Mouse (Mus musculus): ENCODE data around the gene Elmo2.

Elmo2 gene

DNA sequence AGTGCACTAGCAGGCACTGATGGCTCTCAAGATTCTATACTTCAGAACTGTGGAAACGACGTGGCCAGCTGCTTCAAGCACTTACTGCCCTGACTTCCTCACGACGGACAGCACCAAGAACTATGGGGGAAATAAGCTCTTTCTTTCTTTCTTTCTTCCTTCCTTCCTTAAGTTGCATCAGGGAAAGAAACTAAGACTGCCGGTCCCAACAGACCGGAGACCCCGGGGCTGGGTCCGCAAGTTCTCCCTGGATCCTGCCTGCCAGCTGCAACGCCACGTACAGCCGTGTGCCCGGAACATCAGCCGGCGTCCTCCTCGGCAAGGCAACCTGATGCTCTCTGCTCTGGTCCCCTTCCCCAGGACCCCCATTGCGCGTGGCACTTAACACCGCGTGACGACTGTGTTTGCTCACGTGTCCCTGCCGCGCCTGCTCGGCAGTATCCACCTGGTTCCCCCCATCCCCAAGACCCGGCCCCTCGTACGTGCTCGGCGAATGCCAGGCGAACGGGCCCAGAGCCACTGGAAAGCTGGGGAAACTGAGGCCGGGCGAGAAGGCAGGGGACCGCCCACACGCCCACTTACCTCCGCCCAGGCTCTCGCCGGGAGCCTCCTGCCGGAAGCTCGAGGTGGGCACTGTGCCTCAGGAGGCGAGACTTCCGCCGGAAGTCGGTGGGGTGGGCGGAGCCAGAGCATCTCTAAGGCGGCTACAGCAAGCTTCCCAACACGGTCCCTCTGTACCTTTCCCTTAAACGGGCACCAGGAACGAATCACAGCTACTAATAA, 38.9 kb downstream of the Elmo2 start, which contains the start of gene Slc35c2:
TSS of gene Slc35c2 (minus strand) at position 668 of the 783 bp plus-strand sequence.
- peak; percentile 93 for DNase-seq

DNA sequence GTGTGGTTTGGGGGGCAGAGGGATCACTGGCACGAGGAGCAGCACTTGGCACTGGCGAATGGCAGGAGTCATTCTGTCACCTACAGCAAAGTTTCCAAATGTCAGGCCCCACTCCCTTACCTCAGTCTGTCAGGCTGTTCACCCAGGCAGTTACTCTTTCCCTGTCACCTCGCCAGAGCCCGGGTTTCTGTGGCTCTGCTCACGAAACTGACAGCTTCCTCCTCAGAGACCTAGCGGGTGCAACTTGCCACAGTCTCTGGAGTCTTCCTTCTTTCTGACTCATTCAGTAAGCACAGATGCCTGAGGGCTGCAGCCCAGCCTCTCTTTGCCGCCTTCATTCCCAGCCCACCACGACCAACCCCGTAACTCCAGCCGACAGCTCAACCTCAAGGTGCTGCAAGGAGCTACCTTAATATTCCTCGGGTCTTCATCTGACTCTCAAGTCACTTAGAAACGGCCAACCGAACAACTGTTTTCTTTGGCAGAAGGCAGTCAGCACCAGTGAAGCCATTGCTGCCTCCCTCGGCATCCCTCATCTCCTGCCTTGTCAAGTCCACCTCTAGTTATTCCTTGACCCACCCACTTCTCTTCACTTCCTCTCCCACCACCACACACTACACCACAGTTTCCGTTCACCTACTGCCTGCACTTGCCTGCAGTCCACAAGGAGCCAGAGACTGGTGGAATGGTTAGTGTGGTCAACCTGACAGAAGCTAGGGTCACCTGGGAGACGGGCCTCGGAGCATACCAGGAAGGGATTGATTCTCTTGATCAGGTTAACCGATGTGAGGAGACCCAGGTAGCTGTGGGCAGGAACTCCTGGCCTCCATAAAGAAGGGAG, 39.7 kb downstream of the Elmo2 start:
- DNase-seq: peak; percentile 54

DNA sequence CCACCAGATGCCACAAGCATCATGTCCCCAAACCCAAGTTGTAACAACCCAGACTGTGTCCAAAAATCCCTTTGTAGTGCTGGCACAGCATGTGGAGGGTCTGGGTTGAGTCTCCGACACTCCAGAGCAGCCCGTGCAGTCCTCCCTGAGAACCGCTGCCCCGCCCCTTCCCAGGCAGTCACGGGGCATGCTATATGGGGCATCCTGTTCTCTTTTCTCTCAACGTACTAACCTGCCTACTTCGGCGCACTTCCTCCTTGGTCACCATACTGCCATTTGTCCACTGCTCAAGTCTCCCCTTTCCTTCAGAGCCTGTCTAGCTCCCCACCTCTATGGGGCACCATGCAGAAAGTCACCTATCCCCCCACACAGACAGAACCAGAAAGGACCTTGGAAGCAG, 40.7 kb downstream of the Elmo2 start:
- DNase-seq: no peak

DNA sequence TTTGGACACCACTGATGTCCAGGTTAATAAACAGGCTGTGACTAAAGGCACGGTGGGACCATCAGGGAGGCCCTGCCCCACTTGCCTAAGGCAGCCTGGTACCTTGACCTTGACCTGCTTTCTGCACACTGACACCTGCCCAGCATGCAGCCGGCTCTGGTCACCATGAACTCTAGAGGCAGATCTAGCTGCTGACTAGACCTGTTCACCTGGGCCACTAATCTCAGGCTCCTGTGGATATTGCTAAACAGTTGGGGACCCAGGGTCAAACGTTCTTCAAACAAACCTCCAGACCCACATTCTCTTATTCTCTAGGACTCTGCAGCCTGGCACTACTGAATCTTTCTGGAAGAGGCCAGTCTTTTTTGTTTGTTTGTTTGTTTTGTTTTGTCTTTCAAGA, 41.2 kb downstream of the Elmo2 start:
- DNase-seq: no peak

DNA sequence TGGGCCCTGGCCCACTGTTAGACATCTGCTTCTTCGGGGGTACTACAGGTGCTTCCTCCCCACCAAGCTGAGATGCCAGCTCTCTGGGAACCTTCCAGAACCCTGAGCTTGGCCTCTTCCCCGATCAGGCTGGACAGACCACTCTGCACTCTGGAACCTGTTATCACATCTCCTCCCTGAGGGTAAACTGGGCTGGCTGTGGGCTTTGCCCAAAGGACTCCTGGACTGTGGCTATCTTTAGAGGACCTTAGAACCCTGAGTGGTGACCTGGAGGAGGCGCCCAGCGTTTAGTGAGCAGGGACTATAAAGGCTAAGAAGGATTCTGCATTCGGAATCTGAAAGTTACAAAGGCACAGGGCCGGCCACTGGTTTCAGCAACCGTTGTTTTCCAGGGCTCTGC, 41.9 kb downstream of the Elmo2 start:
- no peak for DNase-seq

DNA sequence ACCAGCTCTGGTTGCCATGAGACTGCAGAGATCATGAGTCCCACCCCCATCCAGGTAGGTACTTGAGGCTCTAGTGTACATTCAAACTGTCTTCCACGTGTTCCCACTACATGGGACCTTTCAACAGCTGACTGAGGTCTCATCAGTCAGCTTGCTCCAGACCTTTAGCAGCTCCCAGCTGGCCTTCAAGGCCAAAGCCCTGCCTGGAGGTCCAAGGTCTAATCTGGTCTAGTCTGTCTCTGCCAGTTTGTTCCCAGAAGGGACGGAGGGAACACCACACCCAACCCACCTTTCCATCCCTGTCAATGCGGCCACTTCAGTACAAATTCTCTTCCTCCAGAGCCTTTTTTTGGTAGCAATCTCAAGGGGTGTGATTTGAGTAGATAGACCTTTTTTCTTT, 42.6 kb downstream of the Elmo2 start:
- DNase-seq: no peak

DNA sequence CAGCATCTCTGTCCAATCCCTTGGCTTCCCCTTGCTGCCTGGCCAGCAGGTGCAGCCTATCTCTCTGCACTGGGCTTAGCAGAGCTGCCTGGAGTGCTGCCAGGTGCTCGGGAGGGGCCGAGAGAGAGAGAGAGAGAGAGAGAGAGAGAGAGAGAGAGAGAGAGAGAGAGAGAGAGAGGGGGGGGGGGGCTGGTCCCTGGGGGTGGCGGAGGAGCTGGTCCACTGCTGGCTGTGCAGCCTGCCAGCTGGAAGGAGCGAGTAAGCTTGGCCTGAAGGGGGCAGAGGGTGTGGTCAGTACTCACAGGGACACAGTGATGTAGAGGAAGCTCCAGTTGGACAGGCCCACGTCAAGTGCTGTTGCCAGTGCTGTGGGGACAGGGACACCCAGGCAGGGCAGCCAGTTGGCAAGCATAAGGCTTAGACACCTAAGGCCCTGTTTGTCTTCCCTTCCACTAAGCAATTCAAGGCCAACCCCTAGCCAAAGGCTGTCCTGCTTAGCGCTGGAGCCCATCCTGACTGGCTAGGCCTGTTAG, 44.4 kb downstream of the Elmo2 start:
- no peak for DNase-seq

DNA sequence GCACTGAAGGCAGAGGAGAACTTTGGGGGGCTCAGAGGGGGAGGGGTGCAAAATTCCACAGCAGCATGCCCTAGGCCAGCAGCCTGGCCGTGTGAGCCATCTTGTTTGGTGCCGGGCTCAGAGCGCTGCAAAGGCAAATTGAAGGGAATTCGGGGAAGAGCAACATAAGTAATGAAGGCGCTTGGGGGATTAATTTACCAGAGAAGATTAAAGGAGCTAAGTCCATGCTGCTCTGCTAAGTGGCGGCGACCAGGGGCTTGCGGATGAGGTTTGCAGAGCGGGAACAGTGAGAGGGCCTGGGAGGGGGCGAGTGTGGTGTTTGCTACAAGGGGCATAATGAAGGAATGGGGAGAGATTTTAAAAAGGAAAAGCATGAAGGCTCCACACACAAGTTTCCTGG, 46.9 kb downstream of the Elmo2 start:
- DNase-seq: no peak

DNA sequence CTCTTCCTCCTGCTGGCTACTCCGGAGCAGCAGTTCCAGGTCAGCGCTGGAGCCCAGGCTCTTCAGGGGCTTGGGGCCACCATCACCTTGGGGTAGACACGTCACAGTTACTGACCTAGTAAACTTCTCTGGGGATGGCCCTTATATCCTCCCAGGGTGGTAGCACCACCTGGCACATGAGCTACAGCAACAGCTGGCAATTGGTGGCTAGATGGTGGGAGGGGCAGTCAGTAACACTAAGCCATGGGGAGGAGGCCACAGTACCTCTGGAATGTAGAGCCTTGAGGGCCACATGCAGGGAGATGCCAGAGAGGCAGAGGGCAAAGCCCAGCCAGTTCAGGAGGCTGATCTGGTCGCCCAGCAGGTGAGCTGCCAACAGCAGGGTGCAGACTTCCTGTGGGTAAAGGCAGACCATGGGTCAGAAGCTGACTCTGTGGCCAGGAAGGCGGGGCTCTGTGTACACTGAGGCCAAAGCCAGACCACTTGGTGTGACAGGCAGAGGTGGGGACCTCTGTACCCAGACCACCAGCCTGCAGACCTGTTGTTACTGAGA, 49.0 kb downstream of the Elmo2 start:
- DNase-seq: no peak

DNA sequence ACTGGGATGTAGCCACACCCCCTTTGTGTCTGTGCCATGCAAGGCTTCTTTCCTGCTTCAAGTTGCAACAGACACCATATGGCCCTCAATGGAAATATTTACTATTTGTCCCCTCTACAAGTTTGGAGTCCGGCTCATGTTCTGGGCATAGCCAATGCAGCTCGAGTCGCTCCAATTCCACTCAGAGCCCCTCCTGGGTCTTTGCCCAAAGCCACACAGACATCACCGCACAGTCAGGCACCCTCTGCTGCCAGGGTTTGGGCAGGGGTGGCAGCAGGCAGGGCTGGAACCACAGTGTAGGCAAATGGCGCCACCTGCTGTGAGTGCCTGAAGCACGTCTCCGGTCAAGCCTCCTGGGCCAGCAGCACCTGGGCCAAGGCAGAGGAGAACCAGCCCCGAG, 50.5 kb downstream of the Elmo2 start:
- DNase-seq: peak; percentile 86

DNA sequence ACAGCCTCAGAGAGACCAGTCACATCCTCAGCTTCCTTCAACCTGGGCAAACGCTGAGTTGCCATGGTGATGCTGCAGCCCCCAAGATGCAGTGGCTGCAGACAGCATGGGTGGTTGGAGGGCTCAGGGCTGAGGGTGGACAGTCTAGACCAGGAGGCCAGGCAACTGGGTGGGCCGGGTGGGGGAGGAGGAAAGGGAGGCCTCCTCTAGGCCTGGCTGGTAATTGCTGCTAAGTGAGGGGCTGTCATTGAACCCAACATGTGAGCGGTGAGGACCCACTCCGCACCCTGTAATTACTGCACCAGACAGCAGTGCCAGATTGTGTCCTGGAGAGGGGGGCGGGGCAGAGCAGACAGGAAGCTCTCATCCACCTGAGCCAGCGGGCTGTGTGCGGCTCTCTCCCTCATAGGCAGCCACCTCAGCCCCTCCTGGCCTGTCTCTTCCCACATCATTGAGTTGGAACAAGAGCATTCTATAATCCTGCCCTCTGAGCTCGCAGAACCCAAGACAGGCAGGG, 51.1 kb downstream of the Elmo2 start:
- no peak for DNase-seq

DNA sequence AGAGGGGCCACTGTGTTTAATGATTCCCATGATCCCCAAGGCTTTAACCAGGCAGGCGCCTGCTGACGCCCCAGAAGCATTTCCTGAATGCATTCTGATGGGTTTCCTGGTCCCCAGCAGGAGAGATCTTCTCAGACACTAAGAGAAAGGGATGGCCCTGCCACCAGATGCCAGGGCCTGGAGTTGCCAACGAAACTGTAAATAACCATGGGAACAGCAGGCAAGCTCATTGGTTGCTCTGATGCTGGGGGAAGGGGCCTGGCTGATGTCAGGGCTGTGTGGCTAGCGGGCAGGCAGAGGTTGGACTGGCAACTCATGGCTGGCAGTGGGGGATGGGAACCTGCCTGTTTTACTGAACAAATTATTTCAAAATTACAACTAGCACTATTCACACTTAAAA, 52.7 kb downstream of the Elmo2 start:
- DNase-seq: no peak

DNA sequence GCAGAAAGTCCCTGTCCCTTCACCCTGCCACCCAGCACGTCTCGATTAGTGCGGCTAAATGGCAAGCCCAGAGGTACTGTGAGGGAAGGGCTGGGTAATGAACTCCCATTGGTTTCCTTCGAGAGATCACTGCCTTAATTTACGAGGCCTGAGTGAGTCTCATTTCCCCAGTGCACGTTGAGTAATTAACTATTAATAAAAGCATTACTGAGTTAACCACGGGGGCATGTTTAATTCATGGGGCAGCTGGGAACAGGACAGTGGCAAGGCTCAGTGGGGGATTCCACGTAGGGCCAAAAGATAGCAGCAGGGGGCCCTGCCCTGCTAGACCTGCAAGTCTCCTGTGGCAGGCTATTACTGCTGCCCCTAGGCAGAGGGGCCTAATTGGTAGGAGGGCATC, 55.0 kb downstream of the Elmo2 start:
- DNase-seq: no peak

DNA sequence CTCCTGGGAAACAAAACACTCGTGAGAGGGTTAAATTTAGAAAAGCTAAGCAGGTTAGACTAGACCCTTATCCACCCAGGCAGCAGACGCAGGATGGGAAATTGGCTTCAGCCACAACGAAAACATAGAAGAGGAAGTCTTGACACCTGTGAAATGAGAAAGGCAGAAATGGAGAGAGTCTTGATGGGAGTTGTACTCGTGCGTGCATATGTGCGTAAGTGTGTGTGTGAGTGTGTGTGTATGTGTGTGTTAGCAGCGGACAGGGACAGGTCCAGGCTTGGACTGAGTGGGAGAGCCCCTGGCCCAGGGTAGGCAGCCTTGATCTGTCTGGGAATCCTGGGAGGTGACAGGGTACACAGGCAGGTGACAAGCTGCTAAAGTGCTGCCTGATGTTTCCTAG, 55.4 kb downstream of the Elmo2 start:
- no peak for DNase-seq

DNA sequence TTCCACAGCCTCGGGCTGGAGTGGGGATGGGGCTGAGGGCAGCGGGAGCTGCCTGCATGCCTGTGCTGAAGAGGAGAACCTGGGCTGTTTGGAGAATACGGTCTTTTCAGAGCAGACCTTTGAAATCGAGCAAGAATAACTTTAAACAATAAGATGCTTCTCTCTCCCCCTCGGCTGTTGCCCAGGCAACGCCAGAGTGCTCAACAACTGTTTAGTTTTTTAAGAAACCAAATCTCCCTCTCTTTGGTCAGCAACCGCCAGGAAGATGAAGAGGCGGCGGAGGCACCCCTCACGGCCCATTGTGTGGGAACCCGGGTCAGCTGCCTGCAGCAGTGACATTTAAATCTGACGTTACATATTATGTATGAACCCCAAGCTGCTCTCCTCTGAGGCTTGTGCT, 59.5 kb downstream of the Elmo2 start:
- DNase-seq: no peak

DNA sequence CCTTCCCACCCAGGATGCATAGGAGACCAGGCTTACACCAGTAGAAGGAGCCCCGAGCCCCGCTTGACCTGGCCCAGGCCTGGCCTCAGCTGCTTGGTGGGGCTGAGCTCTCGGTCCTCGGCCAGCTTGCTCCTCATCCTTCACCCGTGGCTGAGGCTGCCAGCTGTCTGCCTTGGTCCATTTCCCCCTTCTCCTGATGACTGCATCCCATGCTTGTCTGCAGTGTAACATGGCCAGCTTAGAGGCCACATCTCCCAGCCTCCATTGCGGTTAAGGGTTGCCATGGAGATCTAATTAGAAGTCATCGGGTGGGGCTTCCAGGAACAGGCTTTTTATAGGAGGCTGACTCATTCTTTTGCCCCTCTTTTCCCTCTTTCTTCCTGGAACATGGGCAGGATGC, 62.4 kb downstream of the Elmo2 start:
- no peak for DNase-seq

DNA sequence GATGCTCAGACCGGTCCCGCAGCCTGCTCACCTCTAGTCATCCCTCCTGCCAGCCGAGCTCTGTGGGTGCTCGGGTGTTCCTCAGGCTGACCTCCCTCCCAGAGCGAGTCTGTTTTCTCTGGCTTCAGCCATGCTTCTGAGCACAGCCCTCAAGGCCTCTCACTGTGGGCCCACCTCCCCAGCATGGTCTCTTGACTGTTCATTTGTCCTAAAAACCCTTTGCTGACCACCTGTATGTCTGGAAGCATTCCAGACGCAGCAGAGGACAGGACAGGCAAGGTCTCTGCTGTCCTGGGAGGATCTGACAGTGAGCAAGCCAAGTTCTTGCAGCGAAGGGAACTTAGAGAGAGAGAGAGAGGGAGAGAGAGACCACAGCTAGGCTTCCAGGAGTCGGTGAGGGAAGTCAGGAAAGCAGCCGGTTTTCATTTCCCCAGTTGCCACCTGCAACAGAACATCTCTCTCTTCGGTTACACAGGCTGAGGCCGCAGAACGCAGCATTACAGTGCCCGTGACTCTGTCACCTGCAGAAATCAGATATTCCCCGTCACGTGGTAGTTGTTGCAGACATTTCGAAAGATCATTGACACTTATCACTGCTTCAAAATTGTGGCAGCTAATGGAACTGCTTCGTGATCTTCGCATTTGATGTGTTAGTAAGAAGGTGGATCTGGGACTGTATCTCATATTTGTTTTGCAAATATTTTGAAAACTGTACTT, 63.8 kb downstream of the Elmo2 start:
- no peak for DNase-seq

DNA sequence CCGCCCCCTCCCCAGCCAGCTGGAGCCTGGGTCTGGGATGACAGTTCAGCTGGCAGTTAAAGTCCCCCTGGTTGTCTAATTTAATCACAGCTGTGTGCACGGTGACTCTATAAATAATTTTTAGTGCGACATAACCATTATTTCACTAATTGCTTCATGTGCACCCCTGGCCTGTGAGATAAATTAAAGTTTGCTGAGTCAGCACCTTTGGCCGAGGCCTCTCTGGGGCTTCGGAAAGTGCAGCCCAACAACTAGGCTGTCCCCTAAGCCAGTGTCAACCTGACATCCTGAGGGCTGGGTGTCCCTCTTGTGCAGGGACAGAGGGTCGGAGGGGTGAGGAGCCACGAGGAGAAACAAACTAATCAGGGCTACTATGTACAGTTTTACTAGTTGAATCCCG, 66.4 kb downstream of the Elmo2 start:
- DNase-seq: no peak

DNA sequence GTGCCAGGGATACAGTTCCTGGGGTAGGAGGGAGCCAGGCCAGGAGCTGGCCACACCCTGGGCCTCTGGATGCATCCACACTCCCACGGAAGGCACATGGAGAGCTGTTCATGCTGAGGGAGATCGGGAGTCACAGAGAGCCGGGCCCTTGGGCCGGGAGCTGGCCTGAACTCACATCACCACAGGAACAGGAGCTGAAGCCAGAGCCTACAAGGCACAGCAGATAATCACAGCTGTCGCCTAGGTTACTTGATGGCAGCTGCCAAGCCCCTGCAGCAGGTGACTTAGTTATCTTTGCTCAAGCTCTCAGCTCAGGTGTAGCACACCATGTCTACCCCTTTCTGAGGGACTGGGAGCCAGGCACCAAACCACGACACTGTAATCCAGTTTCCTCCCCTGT, 68.0 kb downstream of the Elmo2 start:
- DNase-seq: no peak

DNA sequence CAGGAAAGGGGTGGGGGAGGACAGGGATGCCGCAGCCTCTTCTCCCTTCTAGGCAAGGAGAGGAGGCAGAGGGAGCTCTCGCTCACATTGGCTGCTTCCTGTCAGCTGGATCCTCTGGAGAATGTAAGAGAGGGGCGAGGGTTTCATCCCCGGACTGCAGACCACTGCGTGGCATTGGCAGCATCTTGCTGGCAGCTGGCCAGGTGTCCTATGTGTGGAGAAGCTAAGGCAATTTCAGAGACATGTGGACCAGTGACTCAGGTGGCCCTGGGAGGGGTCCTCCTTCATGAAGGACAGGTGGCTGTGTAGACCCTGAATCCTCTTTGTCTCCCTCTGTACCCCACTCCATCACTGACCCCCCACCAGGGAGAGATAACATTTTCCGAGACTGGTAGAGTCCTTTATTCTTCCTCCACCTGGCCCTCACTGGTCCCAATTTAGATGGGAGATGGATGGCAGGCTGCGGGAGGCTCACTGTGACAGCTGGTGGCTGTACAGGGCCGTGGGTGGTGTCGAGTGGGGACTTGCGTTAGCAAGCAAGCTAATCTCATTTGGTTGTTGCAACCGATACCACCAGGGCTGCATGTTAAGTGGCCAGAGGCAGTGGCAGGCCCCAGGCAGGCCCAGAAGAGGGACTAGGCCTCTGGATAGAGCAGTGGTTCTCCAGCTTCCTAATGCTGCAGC, 69.0 kb downstream of the Elmo2 start:
- peak; percentile 60 for DNase-seq

DNA sequence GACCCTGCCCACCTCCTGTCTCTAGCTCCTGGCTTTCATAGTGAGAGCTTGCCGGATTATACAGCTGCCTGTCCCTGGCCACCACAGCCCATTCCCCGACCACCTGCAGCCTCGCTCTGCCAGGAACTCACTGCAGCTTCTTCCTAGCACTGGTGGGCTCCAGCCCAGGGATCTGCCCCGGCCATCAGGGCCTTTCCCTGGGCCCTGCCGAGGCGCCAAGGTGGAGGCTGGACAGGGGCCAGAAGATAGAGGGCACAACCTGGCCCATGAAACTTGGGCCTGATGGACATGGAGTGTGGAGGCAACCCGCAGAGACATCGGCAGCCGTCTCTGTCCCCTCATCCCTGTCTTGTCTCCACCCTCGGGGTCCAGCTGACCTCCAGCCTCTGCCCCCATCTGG, 70.1 kb downstream of the Elmo2 start:
- DNase-seq: no peak

DNA sequence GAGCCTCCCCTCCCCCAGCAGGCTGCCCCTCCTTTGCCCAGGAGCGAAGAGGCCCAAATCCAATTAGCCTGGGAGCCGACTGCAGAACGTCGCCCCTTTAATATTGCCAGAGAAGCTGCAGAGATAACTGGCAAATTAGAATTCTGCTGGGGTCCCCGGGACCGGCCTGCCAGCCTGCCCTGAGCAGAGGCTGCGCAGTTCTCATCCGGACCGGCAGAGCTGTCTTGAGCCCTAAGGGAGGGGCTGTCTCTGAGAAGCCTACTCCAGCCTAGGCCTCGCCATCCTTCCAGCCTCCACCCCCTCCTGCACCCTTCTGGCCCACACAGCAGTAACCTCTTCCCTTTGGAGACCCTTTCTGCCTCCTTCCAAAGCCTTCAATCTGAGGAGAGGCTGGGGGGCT, 72.4 kb downstream of the Elmo2 start:
- DNase-seq: no peak
